Mouse (Mus musculus): ENCODE results near the gene Dazl. TPM values are rescaled to one million over a fixed set of nuclear protein-coding genes. Genes with fewer than 3 reads are reported as not detected.
A peak's percentile ranks its signal among the peaks of the same experiment; 100 is the strongest.

Gene Dazl
- polyA plus RNA-seq, 1 experiment from 2014 or later, result 0.45 TPM

DNA sequence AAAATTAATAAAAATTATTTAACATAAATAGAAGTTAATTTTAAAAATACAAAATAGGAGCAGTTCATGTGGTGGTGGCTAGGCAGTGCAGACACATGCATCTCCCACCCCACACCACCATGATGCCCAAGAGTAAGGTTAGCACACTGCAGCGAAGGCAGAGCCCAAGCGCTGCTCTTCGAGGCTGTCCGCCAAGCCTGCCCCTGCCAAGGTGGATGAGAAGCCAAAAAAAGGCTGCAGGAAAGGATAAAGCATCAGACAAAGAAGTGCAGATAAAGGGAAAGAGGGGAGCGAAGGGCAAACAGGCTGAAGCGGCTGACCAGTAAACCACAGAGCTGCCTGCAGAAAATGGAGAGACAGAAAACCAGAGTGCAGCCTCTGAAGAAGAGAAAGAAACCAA is 32.6 kb downstream of the Dazl start:
- Histone ChIP-seq H3K36me3 (replicated peaks) (no peaks in the 10 kb centered on the region), H3K4me2 (no peak overlapping the region), H3K4me3 (replicated peaks) (no peak overlapping the region), H3K4me1 (no peaks in the 10 kb centered on the region), H3K27me3 (no peaks in the 10 kb centered on the region), H3K9ac (no peak overlapping the region), H3K27ac (no peak overlapping the region), H3K9me3 (no peaks in the 10 kb centered on the region)
- no peak for ATAC-seq (ENCODE audit: low FRiP score)
- WGBS, result 84% methylated on average over 6 of the region's 6 CpGs

GRCm38 (mm10) chr17:50246605-50247004 is 46.8 kb downstream of the Dazl start:
- no peaks in the 10 kb centered on the region for H3K27me3 ChIP-seq
- no peaks in the 10 kb centered on the region for H3K9me3 ChIP-seq
- no peaks in the 10 kb centered on the region for H3K36me3 ChIP-seq (replicated peaks)
- no peak overlapping the region for H3K9ac ChIP-seq
- H3K4me3 ChIP-seq (replicated peaks), result no peak overlapping the region
- no peak overlapping the region for H3K4me2 ChIP-seq
- no peak overlapping the region for H3K27ac ChIP-seq
- no peaks in the 10 kb centered on the region for H3K4me1 ChIP-seq
- 80% methylated on average over 6 of the region's 6 CpGs for WGBS
- no peak for ATAC-seq (ENCODE audit: low FRiP score)

DNA sequence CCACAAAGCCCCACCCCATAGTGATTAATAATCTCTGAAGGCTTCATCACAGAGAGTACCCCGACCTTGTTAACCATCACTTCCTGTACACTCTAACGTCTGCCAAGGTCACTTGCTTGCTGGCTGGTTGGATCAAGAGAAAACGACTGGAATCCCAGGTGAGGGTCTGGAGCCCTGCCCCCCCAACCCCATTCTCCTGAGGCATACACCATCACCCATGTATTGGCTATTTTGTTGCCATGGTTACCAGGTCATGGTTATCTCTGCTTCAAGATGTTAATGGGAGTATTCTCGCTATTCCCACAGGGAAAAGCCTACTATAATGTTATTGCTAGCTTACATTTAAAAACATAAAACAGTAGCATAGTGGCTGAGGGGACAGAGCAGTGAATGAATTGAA is 48.8 kb downstream of the Dazl start:
- H3K36me3 ChIP-seq (replicated peaks), result no peaks in the 10 kb centered on the region
- no peaks in the 10 kb centered on the region for H3K9me3 ChIP-seq
- WGBS, result 79% methylated on average over 4 of the region's 4 CpGs
- peaks cover 11% of the 10 kb centered on the region for H3K27me3 ChIP-seq
- H3K4me1 ChIP-seq, result no peaks in the 10 kb centered on the region
- ATAC-seq (ENCODE audit: low FRiP score), result 0 out of 2 replicates have a peak, but pooled peaks have one; percentile 27
- H3K9ac ChIP-seq, result no peak overlapping the region
- H3K27ac ChIP-seq, result no peak overlapping the region
- no peak overlapping the region for H3K4me2 ChIP-seq
- H3K4me3 ChIP-seq (replicated peaks), result no peak overlapping the region

- H3K9ac ChIP-seq, result no peak overlapping the region
- H3K4me3 ChIP-seq (replicated peaks), result no peak overlapping the region
- no peak for ATAC-seq (ENCODE audit: low FRiP score)
- no peaks in the 10 kb centered on the region for H3K36me3 ChIP-seq (replicated peaks)
- peaks cover 24% of the 10 kb centered on the region for H3K27me3 ChIP-seq
- H3K4me1 ChIP-seq, result no peaks in the 10 kb centered on the region
- 91% methylated on average over 11 of the region's 11 CpGs for WGBS
- H3K4me2 ChIP-seq, result no peak overlapping the region
- H3K9me3 ChIP-seq, result no peaks in the 10 kb centered on the region
- H3K27ac ChIP-seq, result no peak overlapping the region
Measured at GRCm38 (mm10) chr17:50243326-50243725, 50.1 kb downstream of the Dazl start.

DNA sequence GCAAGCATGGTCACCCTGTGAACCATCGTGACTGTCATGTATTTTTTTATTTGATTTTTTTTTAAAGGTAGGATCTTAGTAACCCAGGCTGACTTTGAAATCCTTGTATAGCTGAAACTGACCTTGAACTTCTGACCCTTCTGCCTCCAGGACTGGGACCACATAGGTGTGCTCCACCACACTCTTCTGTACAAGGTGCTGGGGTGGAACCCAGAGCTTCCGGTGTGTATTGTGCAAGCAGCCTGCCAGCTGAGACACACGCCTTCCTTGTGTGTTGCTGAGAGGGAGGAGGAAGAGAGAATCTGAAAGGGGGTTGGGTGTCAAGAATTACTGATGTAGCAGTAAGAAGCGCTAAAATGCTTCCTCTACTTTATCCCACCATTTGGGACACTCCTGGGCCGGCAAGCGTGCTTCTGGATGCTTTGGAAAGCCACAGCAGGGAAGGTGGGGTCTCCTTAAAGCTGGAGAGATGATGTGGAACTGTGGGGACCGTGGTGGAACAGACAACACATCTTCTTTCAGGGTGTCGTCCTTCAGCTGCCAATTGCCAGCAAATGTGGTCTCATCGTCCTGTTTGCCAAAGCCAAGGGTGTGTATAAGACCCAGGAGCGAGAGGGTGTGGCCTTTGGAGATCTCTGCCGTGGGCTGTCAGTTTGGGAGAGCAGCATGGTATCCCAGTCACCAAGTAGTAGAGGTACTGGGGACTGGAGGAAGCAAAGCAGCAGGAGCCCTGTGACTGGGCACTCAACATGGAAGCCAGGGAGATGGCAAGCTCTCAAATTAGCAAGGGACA is 55.4 kb downstream of the Dazl start:
- Histone ChIP-seq H3K9me3 (no peaks in the 10 kb centered on the region), H3K36me3 (replicated peaks) (no peaks in the 10 kb centered on the region), H3K4me1 (peaks cover 15% of the 10 kb centered on the region), H3K9ac (no peak overlapping the region; the same call in 1 of the 2 replicates), H3K4me2 (0 out of 2 replicates have a peak overlapping the region, but pooled peaks have one; percentile 1), H3K27ac (0 out of 2 replicates have a peak overlapping the region, but pooled peaks have one; percentile 87), H3K27me3 (peaks cover 28% of the 10 kb centered on the region), H3K4me3 (replicated peaks) (no peak overlapping the region)
- ATAC-seq (ENCODE audit: low FRiP score), result peak; percentile 17; the same call in 1 of the 2 replicates
- 75% methylated on average over 11 of the region's 11 CpGs for WGBS

DNA sequence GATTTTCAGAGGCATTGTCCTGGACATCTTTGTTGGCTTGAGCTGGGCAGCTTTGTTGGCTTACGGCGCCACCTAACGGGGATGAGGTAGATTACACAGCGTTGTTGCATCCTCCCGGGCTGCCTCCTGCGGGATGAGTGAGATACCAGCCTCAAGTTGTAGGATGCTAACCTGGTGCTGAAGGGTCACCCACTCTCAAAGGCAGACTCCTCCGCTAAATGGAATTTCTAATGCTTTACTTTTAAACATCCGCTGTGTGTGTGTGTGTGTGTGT is 56.1 kb downstream of the Dazl start:
- Histone ChIP-seq H3K27me3 (peaks cover 28% of the 10 kb centered on the region), H3K4me3 (replicated peaks) (no peak overlapping the region), H3K4me1 (peaks cover 15% of the 10 kb centered on the region), H3K9ac (no peak overlapping the region), H3K36me3 (replicated peaks) (no peaks in the 10 kb centered on the region), H3K9me3 (no peaks in the 10 kb centered on the region), H3K4me2 (peak overlapping the region; percentile 24; the same call in 1 of the 2 replicates), H3K27ac (peak overlapping the region; percentile 87)
- ATAC-seq (ENCODE audit: low FRiP score), result peak; percentile 86
- WGBS, result 7% methylated on average over 8 of the region's 8 CpGs

DNA sequence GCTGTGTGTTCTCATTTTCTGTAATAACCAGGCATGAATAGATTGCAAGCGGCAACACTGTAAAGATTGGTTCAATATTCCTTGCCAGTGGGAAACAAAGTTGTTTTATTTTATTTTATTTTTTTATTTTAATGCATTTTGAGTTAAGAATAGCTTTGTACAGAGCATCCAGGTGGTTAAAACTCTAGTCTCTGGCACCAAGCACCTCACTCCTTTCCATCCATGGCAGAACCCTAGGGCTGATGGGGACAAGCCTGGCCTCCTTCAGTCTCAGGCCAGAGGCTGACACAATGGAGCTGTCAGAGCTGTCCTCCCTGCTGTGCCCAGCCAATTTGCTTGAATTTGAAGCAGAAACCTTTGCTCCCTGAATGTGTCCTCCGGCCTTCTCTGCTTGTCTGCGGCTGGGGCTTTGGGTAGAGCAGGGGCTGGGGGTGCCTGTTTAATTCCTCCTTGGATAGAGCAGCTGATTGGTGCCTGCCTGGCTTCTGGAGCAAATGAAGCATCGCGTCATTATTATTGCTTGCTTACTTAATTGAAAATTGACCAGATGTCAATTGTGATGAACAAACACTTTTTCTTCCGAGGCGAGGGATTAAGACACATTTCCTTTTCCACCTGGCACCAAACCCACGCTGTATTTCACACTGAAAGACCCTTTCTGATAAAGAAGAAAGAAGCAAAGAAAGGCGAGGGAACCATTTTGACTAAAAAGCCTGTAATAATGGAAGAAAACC is 56.6 kb downstream of the Dazl start:
- Histone ChIP-seq H3K36me3 (replicated peaks) (no peaks in the 10 kb centered on the region), H3K9me3 (no peaks in the 10 kb centered on the region), H3K4me2 (peak overlapping the region; percentile 24; the same call in 1 of the 2 replicates), H3K27ac (peak overlapping the region; percentile 87), H3K4me3 (replicated peaks) (no peak overlapping the region), H3K4me1 (peaks cover 15% of the 10 kb centered on the region), H3K27me3 (peaks cover 31% of the 10 kb centered on the region), H3K9ac (no peak overlapping the region)
- 12% methylated on average over 9 of the region's 9 CpGs for WGBS
- peak; percentile 91 for ATAC-seq (ENCODE audit: low FRiP score)

- 30% methylated on average over 13 of the region's 13 CpGs for WGBS
- H3K4me3 ChIP-seq (replicated peaks), result no peak overlapping the region
- H3K36me3 ChIP-seq (replicated peaks), result no peaks in the 10 kb centered on the region
- H3K4me2 ChIP-seq, result no peak overlapping the region
- peaks cover 31% of the 10 kb centered on the region for H3K27me3 ChIP-seq
- peak overlapping the region; percentile 87 for H3K27ac ChIP-seq
- peak; percentile 53 for ATAC-seq (ENCODE audit: low FRiP score)
- H3K4me1 ChIP-seq, result peaks cover 15% of the 10 kb centered on the region
- peak overlapping the region; percentile 29; the same call in 1 of the 2 replicates for H3K9ac ChIP-seq
- no peaks in the 10 kb centered on the region for H3K9me3 ChIP-seq
Measured at GRCm38 (mm10) chr17:50235943-50236701, 57.3 kb downstream of the Dazl start.

DNA sequence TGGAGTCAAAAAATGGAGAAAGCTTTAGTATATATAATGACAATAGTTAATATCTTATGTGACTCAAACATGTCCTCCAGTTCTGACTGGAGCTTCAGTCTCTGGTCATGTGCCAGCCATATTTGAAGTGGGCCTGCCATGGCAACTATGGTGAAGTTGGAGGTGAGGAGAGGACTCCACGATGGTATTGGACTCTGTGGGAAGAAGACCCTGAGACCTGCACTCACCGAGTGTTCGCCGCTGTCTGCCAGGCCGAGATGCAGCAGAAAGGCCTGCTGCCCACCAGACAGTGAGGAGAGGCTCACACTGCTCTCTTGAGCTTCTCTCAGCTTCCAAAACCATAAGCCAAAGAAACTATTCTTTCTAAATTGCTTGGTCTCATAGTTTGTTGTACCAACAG is 59.5 kb downstream of the Dazl start:
- WGBS, result 89% methylated on average over 5 of the region's 5 CpGs
- peaks cover 15% of the 10 kb centered on the region for H3K4me1 ChIP-seq
- H3K27ac ChIP-seq, result no peak overlapping the region
- H3K36me3 ChIP-seq (replicated peaks), result no peaks in the 10 kb centered on the region
- no peak overlapping the region for H3K4me2 ChIP-seq
- peaks cover 12% of the 10 kb centered on the region for H3K27me3 ChIP-seq
- H3K9ac ChIP-seq, result no peak overlapping the region
- no peak for ATAC-seq (ENCODE audit: low FRiP score)
- no peaks in the 10 kb centered on the region for H3K9me3 ChIP-seq
- H3K4me3 ChIP-seq (replicated peaks), result no peak overlapping the region

- Histone ChIP-seq H3K9me3 (no peaks in the 10 kb centered on the region), H3K4me3 (replicated peaks) (no peak overlapping the region), H3K27ac (no peak overlapping the region), H3K36me3 (replicated peaks) (no peaks in the 10 kb centered on the region), H3K4me2 (no peak overlapping the region), H3K27me3 (peaks cover 3% of the 10 kb centered on the region; the same call in 1 of the 2 replicates), H3K4me1 (peaks cover 15% of the 10 kb centered on the region), H3K9ac (no peak overlapping the region)
- WGBS, result 92% methylated on average over 11 of the region's 11 CpGs
- ATAC-seq (ENCODE audit: low FRiP score), result no peak
Measured at GRCm38 (mm10) chr17:50232821-50233220, 60.6 kb downstream of the Dazl start.

GRCm38 (mm10) chr17:50231206-50231605 is 62.2 kb downstream of the Dazl start:
- Histone ChIP-seq H3K9me3 (no peaks in the 10 kb centered on the region), H3K4me1 (peaks cover 4% of the 10 kb centered on the region), H3K4me3 (replicated peaks) (no peak overlapping the region), H3K36me3 (replicated peaks) (no peaks in the 10 kb centered on the region), H3K9ac (no peak overlapping the region), H3K27ac (no peak overlapping the region), H3K4me2 (no peak overlapping the region), H3K27me3 (peaks cover 3% of the 10 kb centered on the region; the same call in 1 of the 2 replicates)
- 89% methylated on average over 8 of the region's 8 CpGs for WGBS
- no peak for ATAC-seq (ENCODE audit: low FRiP score)

GRCm38 (mm10) chr17:50229534-50229933 is 63.9 kb downstream of the Dazl start:
- H3K36me3 ChIP-seq (replicated peaks), result no peaks in the 10 kb centered on the region
- H3K4me3 ChIP-seq (replicated peaks), result no peak overlapping the region
- H3K9ac ChIP-seq, result no peak overlapping the region
- no peak for ATAC-seq (ENCODE audit: low FRiP score)
- no peak overlapping the region for H3K4me2 ChIP-seq
- H3K9me3 ChIP-seq, result no peaks in the 10 kb centered on the region
- H3K27ac ChIP-seq, result no peak overlapping the region
- H3K4me1 ChIP-seq, result no peaks in the 10 kb centered on the region
- H3K27me3 ChIP-seq, result peaks cover 3% of the 10 kb centered on the region; the same call in 1 of the 2 replicates
- WGBS, result 85% methylated on average over 4 of the region's 4 CpGs

All from forebrain, embryonic 12.5 days (tissue).